Mouse (Mus musculus) MEL (cell line): ENCODE data around the gene Ddx60. TPM values are rescaled to one million over a fixed set of nuclear protein-coding genes. Genes with fewer than 3 reads are reported as not detected.

Experiments used
- DNase-seq: peaks from one replicate; pipeline ENCODE4 v3.0.0; 2011; ENCODE audit warnings: low read depth, low spot score
- H3K27ac ChIP-seq: 2 replicates; pipeline ENCODE4 v1.5.1; 2012; ENCODE audit warnings: low read depth, mild to moderate bottlenecking, control low read depth, low read length, moderate library complexity; ENCODE audit not compliant: control insufficient read depth
- H3K27me3 ChIP-seq, 2 experiments: fragments of 150-350 bp in 1 of 2; sonication (generic) in 1 of 2; 2 replicates each; pipeline ENCODE4 v1.6.1; 2012; ENCODE audit warnings: low read length in 2 of 2, mild to moderate bottlenecking in 2 of 2, improper control_type of control experiment in 1 of 2, moderate library complexity in 1 of 2; ENCODE audit not compliant: insufficient read depth in 2 of 2, control insufficient read depth in 1 of 2
- H3K36me3 ChIP-seq, 2 experiments: 2 replicates each; pipeline ENCODE4 v1.6.1; 2012 to 2014; ENCODE audit warnings: low read length in 2 of 2, improper control_type of control experiment in 1 of 2, inconsistent platforms in 1 of 2, mild to moderate bottlenecking in 1 of 2; ENCODE audit not compliant: insufficient read depth in 2 of 2, control insufficient read depth in 1 of 2
- H3K4me1 ChIP-seq, 2 experiments: fragments of 150-350 bp in 1 of 2; sonication (generic) in 1 of 2; 2 replicates each; pipeline ENCODE4 v1.6.1; 2012; ENCODE audit warnings: low read length in 2 of 2, improper control_type of control experiment in 1 of 2, mild to moderate bottlenecking in 1 of 2; ENCODE audit not compliant: insufficient read depth in 2 of 2, control insufficient read depth in 1 of 2
- H3K4me3 ChIP-seq, 2 experiments: fragments of 150-350 bp in 1 of 2; sonication (generic) in 1 of 2; 2 replicates each; pipeline ENCODE4 v1.5.1; 2012; ENCODE audit warnings: low read depth in 2 of 2, low read length in 2 of 2, mild to moderate bottlenecking in 2 of 2, moderate library complexity in 2 of 2, control low read depth in 1 of 2, improper control_type of control experiment in 1 of 2; ENCODE audit not compliant: control insufficient read depth in 1 of 2, insufficient read depth in 1 of 2
- H3K79me2 ChIP-seq: 2 replicates; pipeline ENCODE4 v1.6.1; 2012; ENCODE audit warnings: mild to moderate bottlenecking, low read length, moderate library complexity; ENCODE audit not compliant: control insufficient read depth, poor library complexity, insufficient read depth
- H3K9ac ChIP-seq: 2 replicates; pipeline ENCODE4 v1.6.1; 2012; ENCODE audit warnings: low read depth, mild to moderate bottlenecking, control low read depth, low read length, moderate library complexity; ENCODE audit not compliant: control insufficient read depth, poor library complexity, severe bottlenecking
- H3K9me3 ChIP-seq: fragments of 150-350 bp; sonication (generic); replicated peaks from 2 replicates; pipeline ENCODE4 v1.6.1; 2012; ENCODE audit warnings: mild to moderate bottlenecking, low read length, improper control_type of control experiment, moderate library complexity; ENCODE audit not compliant: insufficient read depth
- CHD1 ChIP-seq: IDR thresholded peaks from 2 replicates; pipeline ENCODE4 v1.6.1; 2012; ENCODE audit warnings: low read depth, mild to moderate bottlenecking, inconsistent platforms, low read length, improper control_type of control experiment
- CHD2 ChIP-seq: IDR thresholded peaks from 2 replicates; pipeline ENCODE4 v1.6.1; 2011; ENCODE audit warnings: low read length, improper control_type of control experiment
- CTCF ChIP-seq, 3 experiments: IDR thresholded peaks in 2 of 3; conservative IDR thresholded peaks in 1 of 3; 2 replicates each; pipeline ENCODE4 v1.5.1; 2011 to 2012; ENCODE audit warnings: low read length in 3 of 3, low read depth in 2 of 3, mild to moderate bottlenecking in 2 of 3, improper control_type of control experiment in 1 of 3, inconsistent platforms in 1 of 3, mixed read lengths in 1 of 3, moderate library complexity in 1 of 3; ENCODE audit not compliant: control insufficient read depth in 1 of 3, insufficient read depth in 1 of 3, poor library complexity in 1 of 3, severe bottlenecking in 1 of 3
- ELF1 ChIP-seq: IDR thresholded peaks from 2 replicates; pipeline ENCODE4 v1.6.1; 2014; ENCODE audit warnings: low read depth, mild to moderate bottlenecking, inconsistent platforms, low read length, improper control_type of control experiment, moderate library complexity
- EP300 ChIP-seq, 2 experiments: IDR thresholded peaks; 2 replicates each; pipeline ENCODE4 v1.6.1; 2011; ENCODE audit warnings: improper control_type of control experiment in 2 of 2, low read length in 2 of 2, low read depth in 1 of 2, mild to moderate bottlenecking in 1 of 2
- GATA1 ChIP-seq: IDR thresholded peaks from 2 replicates; pipeline ENCODE4 v1.6.1; 2011; ENCODE audit warnings: low read depth, low read length, improper control_type of control experiment
- JUND ChIP-seq: IDR thresholded peaks from 2 replicates; pipeline ENCODE4 v1.6.1; 2011; ENCODE audit warnings: low read depth, mild to moderate bottlenecking, improper control_type of control experiment, low read length
- MAFK ChIP-seq: IDR thresholded peaks from 2 replicates; pipeline ENCODE4 v1.6.1; 2011; ENCODE audit warnings: low read depth, mild to moderate bottlenecking, low read length, improper control_type of control experiment, borderline replicate concordance
- MXI1 ChIP-seq: IDR thresholded peaks from 2 replicates; pipeline ENCODE4 v1.6.1; 2011; ENCODE audit warnings: mild to moderate bottlenecking, low read depth, low read length, improper control_type of control experiment
- MYC ChIP-seq: IDR thresholded peaks from 2 replicates; pipeline ENCODE4 v1.6.1; 2011; ENCODE audit warnings: low read depth, mild to moderate bottlenecking, low read length, improper control_type of control experiment, moderate library complexity
- RCOR1 ChIP-seq: IDR thresholded peaks from 2 replicates; pipeline ENCODE4 v1.6.1; 2012; ENCODE audit warnings: low read depth, mild to moderate bottlenecking, inconsistent platforms, low read length, improper control_type of control experiment
- SIN3A ChIP-seq: IDR thresholded peaks from 2 replicates; pipeline ENCODE4 v1.6.1; 2012; ENCODE audit warnings: low read length, improper control_type of control experiment, inconsistent platforms
- SMC3 ChIP-seq: IDR thresholded peaks from 2 replicates; pipeline ENCODE4 v1.6.1; 2011; ENCODE audit warnings: low read depth, low read length, improper control_type of control experiment
- TBP ChIP-seq: IDR thresholded peaks from 2 replicates; pipeline ENCODE4 v1.8.0; 2011; ENCODE audit warnings: low read depth, low read length, improper control_type of control experiment
- UBTF ChIP-seq: IDR thresholded peaks from 2 replicates; pipeline ENCODE4 v1.6.1; 2012; ENCODE audit warnings: low read depth, mild to moderate bottlenecking, inconsistent platforms, low read length, improper control_type of control experiment, moderate library complexity, borderline replicate concordance; ENCODE audit not compliant: insufficient read depth
- polyA plus RNA-seq, 2 experiments: library from polyadenylated mRNA; stranded (reverse) in 1 of 2; unstranded in 1 of 2; fragments of >175 nt in 1 of 2; fragments of >200 nt in 1 of 2; gene quantifications; 2 replicates each; pipeline versions ENCODE4 v1.2.1 to v1.2.4; 2012; ENCODE audit warnings: low replicate concordance in 2 of 2, low read depth in 1 of 2; ENCODE audit not compliant: insufficient read length in 2 of 2, insufficient read depth in 1 of 2, missing spikeins in 1 of 2
- total RNA-seq: library from RNA; depleted of rRNA; stranded (reverse); fragments of 300-350 nt; gene quantifications from 2 replicates; pipeline ENCODE4 v1.2.3, GENCODE M21; 2012; rRNA removed

The Ddx60 gene
- not detected in 2 replicates for total RNA-seq
- polyA plus RNA-seq, result not detected

DNA sequence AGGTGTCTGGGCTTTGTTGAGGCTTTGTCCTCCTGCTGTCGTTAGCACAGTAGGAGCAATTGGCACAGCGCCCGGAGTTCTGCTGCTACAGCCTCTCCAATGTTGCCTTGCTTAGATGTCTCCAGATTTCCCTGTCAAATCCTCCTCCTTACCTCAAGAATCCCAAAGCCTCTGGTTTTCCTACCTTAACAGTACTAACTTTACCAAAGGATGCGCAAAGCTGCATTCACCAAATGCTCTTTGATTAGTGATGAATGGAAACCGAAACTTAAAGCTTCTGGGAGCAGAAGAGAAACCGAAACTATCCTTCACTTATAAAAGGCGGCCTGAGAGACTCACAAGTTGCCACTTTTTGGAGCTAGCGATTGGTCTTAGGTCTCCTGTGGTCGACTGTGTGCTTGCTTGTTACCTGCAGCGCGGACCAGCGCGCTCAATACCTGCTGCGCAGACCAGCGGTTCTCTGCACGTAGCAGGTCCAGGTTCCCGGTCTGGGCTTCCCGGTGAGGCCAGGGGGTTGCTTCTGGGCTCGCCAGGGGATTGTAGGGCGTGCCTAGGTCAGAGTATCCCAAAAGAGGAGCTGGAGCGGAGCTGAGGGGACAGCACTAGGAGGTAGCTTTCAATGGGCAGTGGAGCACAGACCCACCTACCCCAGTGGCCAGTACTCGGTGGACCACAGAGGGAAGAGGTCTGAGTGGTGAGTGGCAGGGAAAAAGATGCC lies at the start of gene Ddx60:
TSS of gene Ddx60 (plus strand) at position 311 of the 718 bp plus-strand sequence.
- H3K27me3 ChIP-seq, result no peaks in the 10 kb centered on the region
- H3K4me3 ChIP-seq, result peak within 1 kb of the TSS; percentile 56 to 75
- no peak within 1 kb of the TSS for H3K27ac ChIP-seq

DNA sequence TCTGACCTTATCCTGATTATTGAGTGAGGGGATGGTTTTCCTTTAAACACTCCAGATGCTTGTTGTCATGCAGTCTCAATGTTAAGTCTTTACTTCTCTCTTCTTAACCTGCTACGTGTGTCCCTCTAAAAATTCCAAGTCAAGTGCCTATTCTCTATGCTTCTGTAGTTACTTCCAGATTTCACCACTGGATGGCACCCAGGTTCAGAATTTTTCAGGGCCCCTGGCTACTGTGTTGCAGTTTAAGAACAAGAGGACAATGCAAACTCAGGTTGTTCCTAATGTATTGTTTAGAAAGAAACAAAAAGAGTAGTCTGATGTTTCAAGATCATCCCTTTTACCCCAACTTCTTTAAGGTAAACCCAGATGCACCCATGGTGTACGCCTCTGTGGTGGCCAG lies 33.8 kb upstream of the Ddx60 start:
- H3K79me2 ChIP-seq, result no peaks in the 10 kb centered on the region
- H3K4me3 ChIP-seq, result no peak overlapping the region
- no peaks in the 10 kb centered on the region for H3K36me3 ChIP-seq
- TF ChIP-seq CHD1 (no peak), SMC3 (peak; percentile 29; the same call in 1 of the 2 replicates), CTCF (IDR thresholded peaks at IDR 0.05 in 2 of 3, conservative IDR thresholded peaks at IDR 0.05 in 1 of 3; ENCODE audit: control insufficient read depth in 1 of 3, insufficient read depth in 1 of 3, low read depth in 2 of 3, low read length in 3 of 3, poor library complexity in 1 of 3, severe bottlenecking in 1 of 3) (peak in 1 of 3 experiments; percentile 15; a peak in 1 of 6 replicates), SIN3A (no peak)
- no peak for DNase-seq
- no peak overlapping the region for H3K27ac ChIP-seq
- no peaks in the 10 kb centered on the region for H3K4me1 ChIP-seq
- H3K27me3 ChIP-seq, result no peaks in the 10 kb centered on the region
- no peak overlapping the region for H3K9ac ChIP-seq
- H3K9me3 ChIP-seq, result no peaks in the 10 kb centered on the region

More for the DNA sequence above, at the start of gene Ddx60:
- peak; percentile 17 for DNase-seq
- Histone ChIP-seq H3K36me3 (no peaks in the 10 kb centered on the region), H3K9ac (no peak within 1 kb of the TSS), H3K4me1 (no peaks in the 10 kb centered on the region), H3K79me2 (no peaks in the 10 kb centered on the region), H3K9me3 (no peaks in the 10 kb centered on the region)
- TF ChIP-seq MXI1, result no peak
- no peak for TF ChIP-seq UBTF
- TF ChIP-seq JUND, result no peak
- no peak for TF ChIP-seq SIN3A
- no peak for TF ChIP-seq MYC
- no peak for TF ChIP-seq TBP
- no peak for TF ChIP-seq EP300 (IDR thresholded peaks at IDR 0.05; ENCODE audit: low read depth in 1 of 2, low read length in 2 of 2)
- TF ChIP-seq MAFK, result no peak
- no peak for TF ChIP-seq GATA1

DNA sequence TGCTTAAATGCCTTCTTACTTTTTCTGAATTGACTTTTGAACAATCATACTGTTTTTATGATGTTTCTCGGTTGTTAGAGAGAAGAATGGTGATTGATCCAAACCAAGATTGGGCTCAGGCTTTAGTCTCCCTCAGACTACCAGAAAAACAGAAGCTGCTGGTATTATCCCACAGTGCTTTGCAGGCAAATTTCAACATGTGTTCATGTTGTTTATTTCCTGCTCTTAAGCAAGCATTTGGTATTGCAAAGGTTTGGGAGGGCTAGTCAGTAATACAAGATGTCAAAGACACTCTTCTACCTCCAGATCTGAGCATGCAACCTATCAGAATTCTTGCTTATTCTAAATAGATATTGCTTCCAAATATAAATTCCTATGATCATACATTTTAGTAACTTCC lies 31.1 kb upstream of the Ddx60 start:
- no peak overlapping the region for H3K9ac ChIP-seq
- H3K9me3 ChIP-seq, result no peaks in the 10 kb centered on the region
- no peak for TF ChIP-seq JUND
- TF ChIP-seq RCOR1, result no peak
- TF ChIP-seq CHD1, result no peak
- TF ChIP-seq CHD2, result no peak
- TF ChIP-seq MAFK, result no peak
- TF ChIP-seq CTCF (IDR thresholded peaks at IDR 0.05 in 2 of 3, conservative IDR thresholded peaks at IDR 0.05 in 1 of 3; ENCODE audit: control insufficient read depth in 1 of 3, insufficient read depth in 1 of 3, low read depth in 2 of 3, low read length in 3 of 3, poor library complexity in 1 of 3, severe bottlenecking in 1 of 3), result no peak
- TF ChIP-seq ELF1, result no peak

More for the DNA sequence above, 31.1 kb upstream of the Ddx60 start:
- Histone ChIP-seq H3K4me1 (no peaks in the 10 kb centered on the region), H3K79me2 (no peaks in the 10 kb centered on the region), H3K27me3 (no peaks in the 10 kb centered on the region), H3K27ac (no peak overlapping the region), H3K36me3 (no peaks in the 10 kb centered on the region), H3K4me3 (no peak overlapping the region)
- DNase-seq, result no peak
